8 mouse cellular contexts compared by ENCODE assay signal in the genomic region with DNA sequence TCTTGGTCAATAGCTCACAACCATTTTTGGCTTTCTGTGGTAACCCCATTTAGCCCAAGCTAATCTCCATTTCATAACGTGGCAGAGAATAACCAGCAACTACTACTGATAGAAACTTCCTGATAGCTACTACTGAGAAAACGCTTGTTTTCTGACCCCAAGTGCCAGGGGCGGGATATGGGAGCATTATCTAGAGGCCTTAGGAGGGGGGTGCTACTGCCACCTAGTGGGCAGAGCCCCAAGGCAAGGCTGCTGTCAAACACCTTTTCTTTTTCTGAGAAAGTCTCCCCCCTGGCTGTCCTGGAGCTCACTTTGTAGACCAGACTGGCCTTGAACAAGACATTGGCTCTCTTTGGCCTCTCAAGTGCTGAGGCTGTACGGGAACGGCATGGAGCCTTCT. TPM values are rescaled to one million over a fixed set of nuclear protein-coding genes. Genes with fewer than 3 reads are reported as not detected.
DNase-seq lines count a peak whose midpoint lies in the region; ATAC-seq and TF ChIP-seq lines count a peak whose summit lies in the region.

No protein-coding gene starts in this region.

- peak; percentile 81 to 85 for DNase-seq in CD8-positive naive resting alpha-beta T cell, adult 2 months (ENCODE audit: low read depth in 2 of 2, low spot score in 2 of 2)
- peak; percentile 77 for DNase-seq in forebrain, embryonic 10.5 days (ENCODE audit: extremely low spot score, low spot score)
- peak; percentile 89 to 93 for DNase-seq in kidney, postnatal 36 days
- peak; percentile 76 for DNase-seq in lung, adult 2 months
- DNase-seq in testis, postnatal 14 days (ENCODE audit: low spot score): peak; percentile 71

- no peaks in the 10 kb centered on the region for H3K27me3 ChIP-seq in forebrain, embryonic 10.5 days (ENCODE audit: poor library complexity, severe bottlenecking)
- H3K27me3 ChIP-seq in heart, embryonic 16.5 days (ENCODE audit: control insufficient read depth, insufficient read depth, low read length): no peaks in the 10 kb centered on the region
- H3K27me3 ChIP-seq in neural tube, embryonic 15.5 days (replicated peaks): no peaks in the 10 kb centered on the region

- WGBS in forebrain, embryonic 10.5 days: 7% methylated on average over 5 of the region's 5 CpGs
- WGBS in heart, embryonic 16.5 days: 2% methylated on average over 5 of the region's 5 CpGs
- 0% methylated on average over 5 of the region's 5 CpGs for WGBS in lung, adult 2 months
- WGBS in neural tube, embryonic 15.5 days: 0% methylated on average over 5 of the region's 5 CpGs

- ATAC-seq in heart, embryonic 16.5 days (replicated peaks; ENCODE audit: extremely low read depth, insufficient read depth, low FRiP score): peak; percentile 51; the same call in 1 of the 2 replicates
- ATAC-seq in neural tube, embryonic 15.5 days (ENCODE audit: low FRiP score): no peak

- TF ChIP-seq CTCF in lung, adult 2 months (IDR thresholded peaks at IDR 0.05; ENCODE audit: insufficient read depth, low read length): peak; percentile 84

- H3K9me3 ChIP-seq in forebrain, embryonic 10.5 days: peaks cover 5% of the 10 kb centered on the region
- no peaks in the 10 kb centered on the region for H3K9me3 ChIP-seq in heart, embryonic 16.5 days (replicated peaks; ENCODE audit: control insufficient read depth, low read length)
- no peaks in the 10 kb centered on the region for H3K9me3 ChIP-seq in neural tube, embryonic 15.5 days (replicated peaks)

- peaks cover 48% of the 10 kb centered on the region for H3K36me3 ChIP-seq in forebrain, embryonic 10.5 days (replicated peaks)
- peaks cover 35% of the 10 kb centered on the region for H3K36me3 ChIP-seq in heart, embryonic 16.5 days (ENCODE audit: control insufficient read depth, insufficient read depth)
- H3K36me3 ChIP-seq in neural tube, embryonic 15.5 days: peaks cover 39% of the 10 kb centered on the region

- peak overlapping the region; percentile 99 for H3K4me3 ChIP-seq in brown adipose tissue, adult 24 weeks (ENCODE audit: insufficient read depth, low read depth, low read length)
- H3K4me3 ChIP-seq in forebrain, embryonic 10.5 days: peak overlapping the region; percentile 80
- H3K4me3 ChIP-seq in heart, embryonic 16.5 days (ENCODE audit: low read length): peak overlapping the region; percentile 68
- peak overlapping the region; percentile 60 for H3K4me3 ChIP-seq in lung, adult 2 months (replicated peaks; ENCODE audit: extremely low read depth, low read depth, low read length)
- peak overlapping the region; percentile 93 for H3K4me3 ChIP-seq in neural tube, embryonic 15.5 days (replicated peaks)

- peak overlapping the region; percentile 95 for H3K9ac ChIP-seq in heart, embryonic 16.5 days (ENCODE audit: low read length)
- peak overlapping the region; percentile 88; the same call in 1 of the 2 replicates for H3K9ac ChIP-seq in neural tube, embryonic 15.5 days (replicated peaks)

- H3K27ac ChIP-seq in brown adipose tissue, adult 24 weeks (replicated peaks; ENCODE audit: low read depth, low read length): peak overlapping the region; percentile 29; the same call in 1 of the 2 replicates
- H3K27ac ChIP-seq in forebrain, embryonic 10.5 days: no peak overlapping the region
- peak overlapping the region; percentile 83 for H3K27ac ChIP-seq in heart, embryonic 16.5 days (ENCODE audit: low read length)
- H3K27ac ChIP-seq in neural tube, embryonic 15.5 days (replicated peaks): no peak overlapping the region

- no peak for TF ChIP-seq POLR2A in lung, adult 2 months (IDR thresholded peaks at IDR 0.05; ENCODE audit: borderline replicate concordance, extremely low read depth, low read depth, low read length)

- no peaks in the 10 kb centered on the region; the same call in 1 of the 2 replicates for H3K4me1 ChIP-seq in brown adipose tissue, adult 24 weeks (ENCODE audit: control insufficient read depth, insufficient read depth, insufficient read length, low read length)
- peaks cover 23% of the 10 kb centered on the region for H3K4me1 ChIP-seq in forebrain, embryonic 10.5 days
- peaks cover 9% of the 10 kb centered on the region for H3K4me1 ChIP-seq in heart, embryonic 16.5 days (ENCODE audit: control insufficient read depth, insufficient read depth, low read length)
- peaks cover 12% of the 10 kb centered on the region for H3K4me1 ChIP-seq in lung, adult 2 months (ENCODE audit: control insufficient read depth, insufficient read depth, low read length)
- H3K4me1 ChIP-seq in neural tube, embryonic 15.5 days: peaks cover 34% of the 10 kb centered on the region

- peak overlapping the region; percentile 76 for H3K4me2 ChIP-seq in heart, embryonic 16.5 days (ENCODE audit: low read depth, low read length)
- peak overlapping the region; percentile 96 for H3K4me2 ChIP-seq in neural tube, embryonic 15.5 days

RNA-seq across cellular contexts. Expression of gene Cox6a1, which starts 1.2 kb away (rescaled TPM):
- 4,430 and 5,347 TPM in 2 replicates for polyA plus RNA-seq in brown adipose tissue, adult 24 weeks (2012; ENCODE audit: insufficient read depth, insufficient read length, missing spikeins)
- polyA plus RNA-seq in forebrain, embryonic 10.5 days (2016; fragmentation: Nextera tagmentation; extraction: Ambion mirVana): 754 and 787 TPM in 2 replicates
- polyA plus RNA-seq in heart, embryonic 16.5 days (2015; fragmentation: Nextera tagmentation; extraction: Ambion mirVana): 1,358 and 1,596 TPM in 2 replicates
- 2,050 and 2,118 TPM in 2 replicates for polyA plus RNA-seq in lung, adult 2 months (2012; rRNA removed)
- 1,223 and 1,358 TPM in 2 replicates for polyA plus RNA-seq in neural tube, embryonic 15.5 days (2015; fragmentation: Nextera tagmentation; extraction: Ambion mirVana)

RNA-seq across cellular contexts. Expression of gene Triap1, which starts 6.5 kb away (rescaled TPM):
- 33.2 and 38.6 TPM in 2 replicates for polyA plus RNA-seq in brown adipose tissue, adult 24 weeks (2012; ENCODE audit: insufficient read depth, insufficient read length, missing spikeins)
- polyA plus RNA-seq in forebrain, embryonic 10.5 days (2016; fragmentation: Nextera tagmentation; extraction: Ambion mirVana): 56.6 and 57.7 TPM in 2 replicates
- 39.2 and 40.2 TPM in 2 replicates for polyA plus RNA-seq in heart, embryonic 16.5 days (2015; fragmentation: Nextera tagmentation; extraction: Ambion mirVana)
- polyA plus RNA-seq in lung, adult 2 months (2012; rRNA removed): 9.2 and 10.8 TPM in 2 replicates
- polyA plus RNA-seq in neural tube, embryonic 15.5 days (2015; fragmentation: Nextera tagmentation; extraction: Ambion mirVana): 56.1 and 56.8 TPM in 2 replicates

RNA-seq across cellular contexts. Expression of gene Gatc, which starts 6.6 kb away (rescaled TPM):
- 35.7 and 45.5 TPM in 2 replicates for polyA plus RNA-seq in brown adipose tissue, adult 24 weeks (2012; ENCODE audit: insufficient read depth, insufficient read length, missing spikeins)
- 37.6 and 40.2 TPM in 2 replicates for polyA plus RNA-seq in forebrain, embryonic 10.5 days (2016; fragmentation: Nextera tagmentation; extraction: Ambion mirVana)
- polyA plus RNA-seq in heart, embryonic 16.5 days (2015; fragmentation: Nextera tagmentation; extraction: Ambion mirVana): 22.4 and 24.6 TPM in 2 replicates
- 11.3 and 12.0 TPM in 2 replicates for polyA plus RNA-seq in lung, adult 2 months (2012; rRNA removed)
- polyA plus RNA-seq in neural tube, embryonic 15.5 days (2015; fragmentation: Nextera tagmentation; extraction: Ambion mirVana): 32.2 and 37.0 TPM in 2 replicates

RNA-seq across cellular contexts. Expression of gene Srsf9, which starts 20.6 kb away (rescaled TPM):
- 40.6 and 50.7 TPM in 2 replicates for polyA plus RNA-seq in brown adipose tissue, adult 24 weeks (2012; ENCODE audit: insufficient read depth, insufficient read length, missing spikeins)
- polyA plus RNA-seq in forebrain, embryonic 10.5 days (2016; fragmentation: Nextera tagmentation; extraction: Ambion mirVana): 399 and 417 TPM in 2 replicates
- polyA plus RNA-seq in heart, embryonic 16.5 days (2015; fragmentation: Nextera tagmentation; extraction: Ambion mirVana): 94.3 and 131 TPM in 2 replicates
- 46.0 and 49.0 TPM in 2 replicates for polyA plus RNA-seq in lung, adult 2 months (2012; rRNA removed)
- polyA plus RNA-seq in neural tube, embryonic 15.5 days (2015; fragmentation: Nextera tagmentation; extraction: Ambion mirVana): 138 and 154 TPM in 2 replicates

RNA-seq across cellular contexts. Expression of gene Dynll1, which starts 46.8 kb away (rescaled TPM):
- 93.6 and 365 TPM in 2 replicates for polyA plus RNA-seq in brown adipose tissue, adult 24 weeks (2012; ENCODE audit: insufficient read depth, insufficient read length, missing spikeins)
- polyA plus RNA-seq in forebrain, embryonic 10.5 days (2016; fragmentation: Nextera tagmentation; extraction: Ambion mirVana): 1,650 and 1,695 TPM in 2 replicates
- 1,055 and 1,099 TPM in 2 replicates for polyA plus RNA-seq in heart, embryonic 16.5 days (2015; fragmentation: Nextera tagmentation; extraction: Ambion mirVana)
- polyA plus RNA-seq in lung, adult 2 months (2012; rRNA removed): 314 and 332 TPM in 2 replicates
- polyA plus RNA-seq in neural tube, embryonic 15.5 days (2015; fragmentation: Nextera tagmentation; extraction: Ambion mirVana): 1,284 and 1,328 TPM in 2 replicates

Comparison
In these comparisons a context has a peak if more than half of its experiments do, and no peak if none do; other contexts are left out.
1. H3K27ac ChIP-seq: peak in brown adipose tissue, adult 24 weeks (single experiment) and heart, embryonic 16.5 days (single experiment); none in forebrain, embryonic 10.5 days (single experiment) and neural tube, embryonic 15.5 days (single experiment).
2. Peak in every context shown above with its lines, with median percentiles within 50 percentile points of each other: DNase-seq and H3K4me3 ChIP-seq.